Mouse (Mus musculus): ENCODE data around the gene Gm49321. TPM values are rescaled to one million over a fixed set of nuclear protein-coding genes. Genes with fewer than 3 reads are reported as not detected.

The Gm49321 gene
- polyA plus RNA-seq (2014; fragmentation: Illumina TruSeq; extraction: RNeasy Lipid Tissue Mini Kit (QIAGEN cat#74804)) = not detected

GRCm38 (mm10) chr12:73937353-73937752 lies at the start of gene Gm49321:
Gm49321 (plus strand) TSS chr12:73937653.

DNA sequence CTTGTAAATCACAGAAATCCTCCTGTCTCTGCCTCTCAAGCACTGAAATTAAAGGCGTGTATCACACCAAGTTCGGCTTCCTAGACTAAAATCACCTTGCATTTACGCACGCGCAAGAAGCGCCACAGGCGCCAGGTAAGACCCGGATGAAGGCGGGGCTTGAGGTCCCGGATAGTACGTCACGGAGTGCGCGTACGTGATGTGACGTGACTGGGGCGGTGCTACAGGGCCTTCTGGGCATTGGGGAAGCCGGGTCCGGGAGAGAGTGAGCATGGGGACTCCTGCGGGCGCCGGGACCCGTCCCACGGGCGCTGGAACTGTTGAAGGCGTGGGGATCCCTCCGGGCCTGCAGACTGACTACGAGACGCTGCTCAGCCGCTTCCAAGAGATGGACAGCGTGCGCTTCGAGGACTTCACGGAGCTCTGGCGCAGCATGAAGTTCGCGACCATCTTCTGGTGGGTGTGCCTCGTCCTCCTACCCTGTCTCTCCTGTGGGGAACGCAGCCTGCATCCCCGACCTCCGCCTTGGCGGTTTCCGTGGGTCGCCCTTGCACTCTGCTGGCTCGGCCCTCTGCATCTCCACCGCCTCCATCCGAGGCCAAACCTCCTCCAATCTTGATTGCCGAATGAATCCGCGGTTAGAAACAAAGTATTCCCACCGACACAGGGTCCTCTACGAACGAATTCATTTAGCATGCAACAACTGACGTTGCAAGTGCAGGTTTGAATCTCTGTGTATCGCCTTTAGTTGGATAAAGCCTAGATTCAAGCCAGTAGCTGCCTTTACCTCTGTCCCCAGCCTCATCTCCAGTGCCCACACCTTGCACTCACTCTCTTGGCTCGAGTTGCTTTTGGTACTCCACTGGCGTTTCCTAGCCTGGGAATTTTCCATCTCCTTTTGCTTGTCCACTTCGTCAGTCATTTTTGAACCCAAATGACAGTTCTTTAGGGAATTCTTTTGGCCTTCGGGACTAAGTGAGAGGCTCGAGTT lies 27.1 kb downstream of the Gm49321 start, which contains the start of gene Snapc1:
Gene Snapc1 (plus strand): TSS at position 191 of the 991 bp plus-strand sequence.

DNA sequence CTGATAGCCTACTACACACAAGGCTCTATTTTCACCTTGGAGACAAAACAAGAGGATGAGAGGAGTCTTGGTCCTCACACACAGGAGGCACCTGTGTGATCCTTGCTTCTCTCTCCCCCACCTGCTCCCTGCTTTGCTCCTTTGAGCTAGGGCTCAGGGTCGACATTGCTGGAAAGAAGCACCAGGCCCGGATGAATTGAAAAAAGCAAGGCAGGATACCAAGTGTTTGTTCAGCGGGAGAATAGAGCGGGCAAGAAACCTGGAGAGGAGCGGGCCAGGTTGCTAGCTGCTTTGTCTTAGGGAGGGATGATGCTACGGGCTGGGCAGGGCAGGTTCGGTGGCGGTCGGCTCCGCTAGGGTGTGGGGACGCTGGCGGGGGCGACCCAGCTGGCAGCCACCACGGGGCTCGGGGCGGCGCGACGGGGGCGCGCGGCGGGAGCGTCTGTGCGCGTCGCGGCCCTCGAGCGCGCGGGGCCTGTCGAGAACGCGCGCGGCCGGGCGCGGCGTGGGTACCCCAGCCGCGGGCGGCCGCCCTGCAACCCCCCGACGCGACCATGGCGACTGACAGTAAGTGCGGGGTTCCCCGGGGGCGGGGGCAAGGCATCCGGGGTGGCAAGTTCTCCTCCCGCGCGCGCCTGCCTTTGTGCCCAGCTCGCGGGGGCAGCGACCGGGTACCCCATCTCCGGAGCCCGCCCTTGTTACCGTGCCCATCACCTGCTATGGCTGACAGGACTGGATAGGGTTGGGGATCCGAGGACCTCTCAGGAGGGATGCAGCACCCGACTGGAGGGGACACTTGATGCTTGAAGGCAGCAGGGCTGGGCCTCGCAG lies 60.1 kb downstream of the Gm49321 start, which contains the start of gene Syt16:
Gene Syt16 (plus strand): TSS at position 365 of the 831 bp plus-strand sequence.

Other genes starting within 250 kb of the Gm49321 start
- gene Hif1a, start 36.3 kb upstream of the Gm49321 start, polyA plus RNA-seq (2014; fragmentation: Illumina TruSeq; extraction: RNeasy Lipid Tissue Mini Kit (QIAGEN cat#74804)) = 472 TPM
- gene Snapc1, start 26.8 kb downstream of the Gm49321 start, polyA plus RNA-seq (2014; fragmentation: Illumina TruSeq; extraction: RNeasy Lipid Tissue Mini Kit (QIAGEN cat#74804)) = 21.0 TPM
- 1.3 TPM for gene Syt16, start 60.0 kb downstream of the Gm49321 start, polyA plus RNA-seq (2014; fragmentation: Illumina TruSeq; extraction: RNeasy Lipid Tissue Mini Kit (QIAGEN cat#74804))

Data from ovary, adult 10 weeks (tissue).